Mouse (Mus musculus) limb, embryonic 14.5 days (tissue): ENCODE measurements around the gene Herpud1. TPM values are rescaled to one million over a fixed set of nuclear protein-coding genes. Genes with fewer than 3 reads are reported as not detected.

Source experiments
- ATAC-seq: fragments of 200-750 bp; cut with Nextera tagmentation; 2 replicates; pipeline ENCODE4 v1.8.0; 2017; ENCODE audit warnings: low read depth, moderate number of reproducible peaks, moderate TSS enrichment; ENCODE audit not compliant: low FRiP score
- DNase-seq: peaks from one replicate; pipeline ENCODE4 v3.0.0-alpha.2; 2015; ENCODE audit warnings: low spot score
- H3K27ac ChIP-seq: fragments of 300-500 bp; sonication (generic); replicated peaks from 2 replicates; pipeline ENCODE4 v1.5.1; 2014; ENCODE audit warnings: low read depth, mild to moderate bottlenecking, low read length, moderate library complexity, mixed read lengths
- H3K27me3 ChIP-seq: fragments of 300-500 bp; sonication (generic); 2 replicates; pipeline ENCODE4 v1.6.1; 2014; ENCODE audit warnings: low read length, mixed read lengths; ENCODE audit not compliant: control insufficient read depth, insufficient read depth
- H3K36me3 ChIP-seq: fragments of 300-500 bp; sonication (generic); 2 replicates; pipeline ENCODE4 v1.6.1; 2014; ENCODE audit warnings: mild to moderate bottlenecking, low read length, moderate library complexity, mixed read lengths; ENCODE audit not compliant: control insufficient read depth, insufficient read depth
- H3K4me1 ChIP-seq: fragments of 300-500 bp; sonication (generic); 2 replicates; pipeline ENCODE4 v1.6.1; 2014; ENCODE audit warnings: antibody characterized with exemption, low read length, mixed read lengths; ENCODE audit not compliant: control insufficient read depth, insufficient read depth
- H3K4me2 ChIP-seq: fragments of 300-500 bp; sonication (generic); replicated peaks from 2 replicates; pipeline ENCODE4 v1.6.1; 2014; ENCODE audit warnings: low read depth, mild to moderate bottlenecking, low read length, moderate library complexity; ENCODE audit not compliant: severe bottlenecking
- H3K4me3 ChIP-seq: fragments of 300-500 bp; sonication (generic); replicated peaks from 2 replicates; pipeline ENCODE4 v1.5.1; 2014; ENCODE audit warnings: low read length
- H3K9ac ChIP-seq: fragments of 300-500 bp; sonication (generic); 2 replicates; pipeline ENCODE4 v1.6.1; 2014; ENCODE audit warnings: mild to moderate bottlenecking, low read depth, low read length, moderate library complexity; ENCODE audit not compliant: severe bottlenecking
- H3K9me3 ChIP-seq: fragments of 300-500 bp; sonication (generic); 2 replicates; pipeline ENCODE4 v1.6.1; 2016; ENCODE audit warnings: low read length; ENCODE audit not compliant: control insufficient read depth
- POLR2A ChIP-seq: fragments of 200-500 bp; IDR thresholded peaks from 2 replicates; pipeline ENCODE4 v1.8.0; 2012; ENCODE audit warnings: inconsistent platforms, mild to moderate bottlenecking, moderate library complexity, borderline replicate concordance; ENCODE audit not compliant: insufficient read depth, insufficient read length; ENCODE audit errors: extremely low read depth
- WGBS: fragments of 180-500 bp; shearing (Covaris S2); extraction: QIAGEN DNeasy Blood & Tissue Kit; methylation state at CpG from one replicate; pipeline ENCODE4 v1.1.7; 2014; 5-methylcytosine and 5-hydroxymethylcytosine counted together
- polyA plus RNA-seq, 2 experiments: library from polyadenylated mRNA; depleted of rRNA in 1 of 2; stranded (reverse) in 1 of 2; unstranded in 1 of 2; fragments of >200 nt; fragmentation: Nextera tagmentation in 1 of 2; extraction: Ambion mirVana in 1 of 2; gene quantifications; 2 replicates each; pipeline versions ENCODE4 v1.2.1 to v1.2.3; 2012 to 2014

The Herpud1 gene
- polyA plus RNA-seq, 2 experiments, result 72.9 to 84.1 TPM

DNA sequence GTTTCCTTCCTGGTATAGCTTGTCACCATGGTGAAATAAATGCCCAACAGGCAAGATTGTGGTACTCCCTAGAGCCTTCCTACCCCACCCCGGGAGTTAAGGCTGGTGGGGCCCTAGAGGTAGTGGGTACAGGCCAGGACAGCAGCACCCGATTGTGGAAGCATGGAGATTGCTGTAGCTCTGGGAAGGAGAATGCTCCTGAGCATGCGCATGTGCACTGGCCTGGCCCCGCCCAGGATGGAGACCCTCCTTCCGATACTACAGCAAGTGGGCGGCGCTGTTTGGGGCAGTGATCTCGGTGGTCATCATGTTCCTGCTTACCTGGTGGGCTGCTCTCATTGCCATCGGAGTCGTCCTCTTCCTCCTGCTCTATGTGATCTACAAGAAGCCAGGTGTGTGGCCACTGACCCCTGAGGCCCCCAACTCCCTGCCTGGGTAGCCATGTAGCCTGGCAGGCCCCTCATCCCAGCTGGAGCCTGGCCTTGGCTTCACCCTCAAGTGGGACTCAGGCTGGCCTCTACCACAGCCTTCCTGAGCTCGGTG, 42.4 kb upstream of the Herpud1 start:
- WGBS, result 84% methylated on average over 11 of the region's 11 CpGs
- TF ChIP-seq POLR2A, result no peak

GRCm38 (mm10) chr8:94345657-94346056, 40.6 kb upstream of the Herpud1 start:
- DNase-seq (no peak), ATAC-seq (no peak)
- no peak overlapping the region for H3K9ac ChIP-seq

More for the DNA sequence above, 42.4 kb upstream of the Herpud1 start:
- no peak overlapping the region for H3K4me3 ChIP-seq
- no peak for DNase-seq
- no peak overlapping the region for H3K9ac ChIP-seq
- no peak for ATAC-seq
- H3K36me3 ChIP-seq, result no peaks in the 10 kb centered on the region
- H3K4me2 ChIP-seq, result no peak overlapping the region
- H3K27ac ChIP-seq, result no peak overlapping the region
- H3K27me3 ChIP-seq, result no peaks in the 10 kb centered on the region
- no peaks in the 10 kb centered on the region for H3K4me1 ChIP-seq
- no peaks in the 10 kb centered on the region for H3K9me3 ChIP-seq

DNA sequence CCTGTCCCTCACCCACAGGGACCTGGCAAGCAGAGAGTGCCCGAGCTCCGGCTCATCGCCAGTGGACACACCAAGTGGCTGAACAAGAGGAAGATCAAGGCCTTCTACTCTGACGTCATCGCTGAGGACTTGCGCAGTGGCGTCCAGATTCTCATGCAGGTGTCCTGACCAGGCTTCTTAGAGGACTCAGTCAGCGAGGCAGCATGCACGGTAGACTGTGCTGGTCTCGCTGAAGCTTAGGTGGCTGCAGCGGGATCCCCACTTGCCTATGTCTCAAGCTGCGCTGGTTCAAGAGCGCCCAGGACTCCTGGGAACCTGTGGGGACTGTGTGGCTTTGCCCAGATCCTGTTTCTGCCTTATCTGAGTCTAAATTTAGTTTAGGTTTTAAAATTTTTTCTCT, 40.0 kb upstream of the Herpud1 start:
- no peak for TF ChIP-seq POLR2A
- no peak overlapping the region for H3K9ac ChIP-seq
- DNase-seq (no peak), ATAC-seq (no peak)
- 88% methylated on average over 13 of the region's 13 CpGs for WGBS
- no peaks in the 10 kb centered on the region for H3K36me3 ChIP-seq
- no peaks in the 10 kb centered on the region for H3K9me3 ChIP-seq
- no peaks in the 10 kb centered on the region for H3K4me1 ChIP-seq
- H3K4me3 ChIP-seq, result no peak overlapping the region
- no peak overlapping the region for H3K27ac ChIP-seq
- H3K4me2 ChIP-seq, result no peak overlapping the region
- H3K27me3 ChIP-seq, result no peaks in the 10 kb centered on the region

More at GRCm38 (mm10) chr8:94345657-94346056, 40.6 kb upstream of the Herpud1 start:
- WGBS, result 87% methylated on average over 4 of the region's 4 CpGs
- Histone ChIP-seq H3K27me3 (no peaks in the 10 kb centered on the region), H3K4me3 (no peak overlapping the region), H3K36me3 (no peaks in the 10 kb centered on the region), H3K4me2 (no peak overlapping the region), H3K27ac (no peak overlapping the region), H3K4me1 (no peaks in the 10 kb centered on the region), H3K9me3 (no peaks in the 10 kb centered on the region)
- TF ChIP-seq POLR2A, result no peak

GRCm38 (mm10) chr8:94348425-94348824, 37.8 kb upstream of the Herpud1 start:
- Histone ChIP-seq H3K4me2 (no peak overlapping the region), H3K36me3 (no peaks in the 10 kb centered on the region), H3K4me3 (no peak overlapping the region), H3K4me1 (no peaks in the 10 kb centered on the region), H3K27me3 (no peaks in the 10 kb centered on the region), H3K9me3 (no peaks in the 10 kb centered on the region), H3K27ac (no peak overlapping the region), H3K9ac (no peak overlapping the region)
- DNase-seq, result no peak
- TF ChIP-seq POLR2A, result no peak
- ATAC-seq, result no peak
- WGBS, result 66% methylated on average over 9 of the region's 9 CpGs

DNA sequence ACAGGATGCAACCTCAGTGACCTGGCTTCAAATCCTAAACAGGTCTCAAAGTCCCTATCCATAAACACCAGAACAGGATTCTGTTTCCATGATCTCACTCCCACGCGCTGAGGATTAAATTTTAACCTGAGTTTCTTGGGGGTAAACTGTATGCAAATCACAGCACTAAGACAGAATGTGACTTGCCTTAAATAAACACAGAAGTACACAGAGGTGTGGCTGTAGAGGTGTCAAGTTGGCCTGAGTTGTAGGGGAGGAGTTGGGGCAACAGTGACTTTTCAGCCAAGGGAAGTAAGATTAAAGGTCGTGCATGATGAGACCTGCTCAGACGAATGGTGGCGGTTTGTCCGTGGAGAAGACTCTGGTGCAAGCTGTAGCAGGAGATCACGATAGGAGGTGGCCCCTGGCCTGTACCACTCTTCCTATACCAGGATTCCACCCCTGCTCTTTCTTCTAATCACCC, 32.1 kb upstream of the Herpud1 start:
- H3K36me3 ChIP-seq, result no peaks in the 10 kb centered on the region
- 75% methylated on average over 7 of the region's 7 CpGs for WGBS
- TF ChIP-seq POLR2A, result no peak
- H3K27ac ChIP-seq, result no peak overlapping the region
- DNase-seq (no peak), ATAC-seq (no peak)
- no peak overlapping the region for H3K4me3 ChIP-seq
- no peaks in the 10 kb centered on the region for H3K27me3 ChIP-seq
- no peaks in the 10 kb centered on the region for H3K4me1 ChIP-seq
- no peak overlapping the region for H3K9ac ChIP-seq
- H3K4me2 ChIP-seq, result no peak overlapping the region
- no peaks in the 10 kb centered on the region for H3K9me3 ChIP-seq

DNA sequence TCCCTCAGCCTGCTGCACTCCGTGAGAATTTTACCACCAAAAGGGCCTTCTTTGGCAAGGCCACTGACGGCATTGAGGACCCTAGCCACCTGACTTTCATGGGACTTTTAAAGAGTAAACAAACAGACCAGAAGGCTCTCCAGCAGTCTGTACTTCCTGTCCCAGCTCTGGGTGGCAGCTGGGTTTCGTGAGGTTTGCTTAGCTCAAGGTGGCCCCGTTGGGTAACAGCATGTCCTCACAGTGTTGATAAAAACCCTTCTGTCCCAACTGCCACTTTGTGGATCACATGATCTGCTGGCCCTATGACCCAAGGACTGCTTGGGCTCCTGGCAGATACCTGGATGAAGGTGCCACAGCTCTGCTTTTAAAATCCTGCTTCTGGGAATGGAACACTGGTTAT, 31.7 kb upstream of the Herpud1 start:
- H3K9me3 ChIP-seq, result no peaks in the 10 kb centered on the region
- ATAC-seq (no peak), DNase-seq (no peak)
- no peaks in the 10 kb centered on the region for H3K27me3 ChIP-seq
- no peak overlapping the region for H3K4me3 ChIP-seq
- 65% methylated on average over 4 of the region's 4 CpGs for WGBS
- no peak overlapping the region for H3K27ac ChIP-seq
- no peak overlapping the region for H3K9ac ChIP-seq
- no peak for TF ChIP-seq POLR2A
- no peaks in the 10 kb centered on the region for H3K36me3 ChIP-seq
- no peaks in the 10 kb centered on the region for H3K4me1 ChIP-seq
- H3K4me2 ChIP-seq, result no peak overlapping the region
